Mouse (Mus musculus) CH12.LX (cell line): ENCODE results near the gene Olfr1504. TPM values are rescaled to one million over a fixed set of nuclear protein-coding genes. Genes with fewer than 3 reads are reported as not detected.

Source experiments
- DNase-seq: peaks from one replicate; pipeline ENCODE4 v3.0.0-alpha.2; 2013; ENCODE audit errors: extremely low read depth
- H3K27ac ChIP-seq: 2 replicates; pipeline ENCODE4 v1.5.1; 2012; ENCODE audit warnings: low read depth, mild to moderate bottlenecking, control low read depth, moderate library complexity; ENCODE audit not compliant: insufficient read depth
- H3K27me3 ChIP-seq: replicated peaks from 2 replicates; pipeline ENCODE3; 2012; ENCODE audit warnings: inconsistent platforms
- H3K36me3 ChIP-seq, 2 experiments: replicated peaks in 1 of 2; 2 replicates each; pipeline versions ENCODE3 to v1.6.1; 2012; ENCODE audit warnings: inconsistent platforms in 1 of 2, low read length in 1 of 2, mild to moderate bottlenecking in 1 of 2, mixed read lengths in 1 of 2, moderate library complexity in 1 of 2; ENCODE audit not compliant: control insufficient read depth in 1 of 2, insufficient read depth in 1 of 2
- H3K4me1 ChIP-seq, 2 experiments: 2 replicates each; pipeline ENCODE4 v1.6.1; 2012; ENCODE audit warnings: inconsistent platforms in 1 of 2, moderate library complexity in 1 of 2; ENCODE audit not compliant: insufficient read depth in 2 of 2, control insufficient read depth in 1 of 2
- H3K4me2 ChIP-seq: 2 replicates; pipeline ENCODE4 v1.6.1; 2012; ENCODE audit warnings: low read depth, mild to moderate bottlenecking, control low read depth; ENCODE audit not compliant: poor library complexity, insufficient read depth, severe bottlenecking
- H3K4me3 ChIP-seq, 3 experiments: fragments of 150-350 bp in 1 of 3; sonication (generic) in 1 of 3; replicated peaks in 1 of 3; 2 replicates each; pipeline versions ENCODE3 to v1.5.1; 2011 to 2012; ENCODE audit warnings: low read depth in 2 of 3, low read length in 2 of 3, mild to moderate bottlenecking in 2 of 3, moderate library complexity in 2 of 3, control low read depth in 1 of 3, improper control_type of control experiment in 1 of 3, inconsistent platforms in 1 of 3, mixed read lengths in 1 of 3; ENCODE audit not compliant: poor library complexity in 1 of 3
- H3K79me2 ChIP-seq: replicated peaks from 2 replicates; pipeline ENCODE4 v1.6.1; 2012; ENCODE audit warnings: mild to moderate bottlenecking, moderate library complexity; ENCODE audit not compliant: control insufficient read depth, poor library complexity, insufficient read depth, severe bottlenecking; ENCODE audit errors: extremely low read depth
- H3K9ac ChIP-seq: 2 replicates; pipeline ENCODE4 v1.6.1; 2012; ENCODE audit warnings: low read depth, mild to moderate bottlenecking, control low read depth, moderate library complexity; ENCODE audit not compliant: insufficient read depth
- H3K9me3 ChIP-seq: replicated peaks from 2 replicates; pipeline ENCODE3; 2012; ENCODE audit warnings: low read length, inconsistent platforms, mixed read lengths
- BHLHE40 ChIP-seq: IDR thresholded peaks from 2 replicates; pipeline ENCODE4 v1.6.1; 2011; ENCODE audit warnings: mild to moderate bottlenecking, low read depth, low read length, improper control_type of control experiment
- CHD1 ChIP-seq: IDR thresholded peaks from 2 replicates; pipeline ENCODE4 v1.6.1; 2012; ENCODE audit warnings: low read depth, low read length, improper control_type of control experiment, inconsistent platforms
- CTCF ChIP-seq, 2 experiments: IDR thresholded peaks in 1 of 2; conservative IDR thresholded peaks in 1 of 2; 2 replicates each; pipeline ENCODE4 v1.5.1; 2011 to 2012; ENCODE audit warnings: low read depth in 2 of 2, low read length in 2 of 2, improper control_type of control experiment in 1 of 2, inconsistent platforms in 1 of 2, mild to moderate bottlenecking in 1 of 2, moderate library complexity in 1 of 2
- ELF1 ChIP-seq: IDR thresholded peaks from 2 replicates; pipeline ENCODE4 v1.6.1; 2014; ENCODE audit warnings: low read depth, mild to moderate bottlenecking, inconsistent platforms, low read length, improper control_type of control experiment
- EP300 ChIP-seq: IDR thresholded peaks from 2 replicates; pipeline ENCODE4 v1.6.1; 2011; ENCODE audit warnings: low read length, improper control_type of control experiment
- HCFC1 ChIP-seq: IDR thresholded peaks from 2 replicates; pipeline ENCODE4 v1.6.1; 2012; ENCODE audit warnings: low read depth, mild to moderate bottlenecking, inconsistent platforms, low read length, improper control_type of control experiment
- IRF4 ChIP-seq: IDR thresholded peaks from 2 replicates; pipeline ENCODE4 v1.6.1; 2014; ENCODE audit warnings: low read depth, mild to moderate bottlenecking, inconsistent platforms, low read length, improper control_type of control experiment
- JUN ChIP-seq: IDR thresholded peaks from 2 replicates; pipeline ENCODE4 v1.6.1; 2011; ENCODE audit warnings: low read depth, mild to moderate bottlenecking, low read length, improper control_type of control experiment, moderate library complexity; ENCODE audit not compliant: insufficient read depth
- KAT2A ChIP-seq: IDR thresholded peaks from 2 replicates; pipeline ENCODE4 v1.6.1; 2012; ENCODE audit warnings: low read length, improper control_type of control experiment, inconsistent platforms; ENCODE audit not compliant: insufficient replicate concordance
- MAFK ChIP-seq: IDR thresholded peaks from 2 replicates; pipeline ENCODE4 v1.6.1; 2011; ENCODE audit warnings: low read length, improper control_type of control experiment; ENCODE audit not compliant: insufficient replicate concordance
- MAX ChIP-seq: IDR thresholded peaks from 2 replicates; pipeline ENCODE4 v1.6.1; 2011; ENCODE audit warnings: low read length, improper control_type of control experiment
- MAZ ChIP-seq: IDR thresholded peaks from 2 replicates; pipeline ENCODE4 v1.6.1; 2012; ENCODE audit warnings: low read depth, mild to moderate bottlenecking, inconsistent platforms, low read length, improper control_type of control experiment, moderate library complexity
- MEF2A ChIP-seq: IDR thresholded peaks from 2 replicates; pipeline ENCODE4 v1.6.1; 2014; ENCODE audit warnings: low read depth, mild to moderate bottlenecking, inconsistent platforms, low read length, improper control_type of control experiment, borderline replicate concordance
- MXI1 ChIP-seq: IDR thresholded peaks from 2 replicates; pipeline ENCODE4 v1.6.1; 2011; ENCODE audit warnings: mild to moderate bottlenecking, low read depth, low read length, improper control_type of control experiment
- MYC ChIP-seq: IDR thresholded peaks from 2 replicates; pipeline ENCODE4 v1.6.1; 2011; ENCODE audit warnings: low read depth, mild to moderate bottlenecking, improper control_type of control experiment, low read length
- NELFE ChIP-seq: IDR thresholded peaks from 2 replicates; pipeline ENCODE4 v1.6.1; 2011; ENCODE audit warnings: low read depth, low read length, improper control_type of control experiment
- PAX5 ChIP-seq: IDR thresholded peaks from 2 replicates; pipeline ENCODE4 v1.6.1; 2012; ENCODE audit warnings: low read length, inconsistent platforms, mixed read lengths
- POLR2AphosphoS2 ChIP-seq: IDR thresholded peaks from 2 replicates; pipeline ENCODE4 v1.6.1; 2011; ENCODE audit warnings: low read depth, low read length, improper control_type of control experiment
- RAD21 ChIP-seq: IDR thresholded peaks from 2 replicates; pipeline ENCODE4 v1.6.1; 2011; ENCODE audit warnings: low read depth, mild to moderate bottlenecking, low read length, improper control_type of control experiment, moderate library complexity
- RCOR1 ChIP-seq: conservative IDR thresholded peaks from 2 replicates; pipeline ENCODE4 v1.6.1; 2012; ENCODE audit warnings: low read depth, mild to moderate bottlenecking, inconsistent platforms, low read length, improper control_type of control experiment
- SMC3 ChIP-seq: IDR thresholded peaks from 2 replicates; pipeline ENCODE4 v1.6.1; 2011; ENCODE audit warnings: low read depth, low read length, improper control_type of control experiment
- TCF12 ChIP-seq: IDR thresholded peaks from 2 replicates; pipeline ENCODE4 v1.6.1; 2014; ENCODE audit warnings: low read depth, mild to moderate bottlenecking, inconsistent platforms, low read length, improper control_type of control experiment
- USF1 ChIP-seq: IDR thresholded peaks from 2 replicates; pipeline ENCODE4 v1.6.1; 2014; ENCODE audit warnings: low read depth, mild to moderate bottlenecking, inconsistent platforms, low read length, improper control_type of control experiment
- USF2 ChIP-seq: conservative IDR thresholded peaks from 2 replicates; pipeline ENCODE4 v1.6.1; 2011; ENCODE audit warnings: low read depth, low read length, improper control_type of control experiment
- ZMIZ1 ChIP-seq: IDR thresholded peaks from 2 replicates; pipeline ENCODE4 v1.6.1; 2012; ENCODE audit warnings: low read depth, mild to moderate bottlenecking, inconsistent platforms, low read length, improper control_type of control experiment
- dilution Hi-C: fragments of 300-500 bp; cut with MboI; formaldehyde crosslinking; loops from 2 replicates; pipeline ENCODE4 v1.14.3; 2020; ENCODE audit warnings: low sequenced_read_pairs; ENCODE audit not compliant: extremely low pct_unique_long_range_greater_than_20kb, extremely low pct_ligation_motif_present
- in situ Hi-C: fragments of 300-500 bp; cut with MboI; formaldehyde crosslinking; loops from 3 replicates; pipeline ENCODE4 v1.14.3; 2019; ENCODE audit warnings: low sequenced_read_pairs, low pct_ligation_motif_present, low pct_unique_long_range_greater_than_20kb, mixed read lengths
- polyA plus RNA-seq: library from polyadenylated mRNA; unstranded; fragments of >175 nt; gene quantifications from 2 replicates; pipeline ENCODE4 v1.2.1, GENCODE M21; 2012; ENCODE audit warnings: low read depth; ENCODE audit not compliant: insufficient read length
- total RNA-seq, 2 experiments: library from RNA; depleted of rRNA; stranded (reverse); fragments of 300-350 nt in 1 of 2; fragments of >200 nt in 1 of 2; gene quantifications; 2 replicates each; pipeline ENCODE4 v1.2.3; 2012 to 2014

Olfr1504 gene
- not detected in 2 replicates for total RNA-seq (2012; rRNA removed)
- total RNA-seq (2014; rRNA removed): not detected in 2 replicates
- polyA plus RNA-seq: not detected in 2 replicates

GRCm38 (mm10) chr19:13897828-13898227, at the start of gene Olfr1504:
Olfr1504 (minus strand) TSS chr19:13897928.
- Histone ChIP-seq H3K36me3 (no peaks in the 10 kb centered on the region), H3K4me3 (no peak within 1 kb of the TSS), H3K27ac (no peak within 1 kb of the TSS), H3K9me3 (no peaks in the 10 kb centered on the region), H3K4me2 (no peak within 1 kb of the TSS), H3K4me1 (no peaks in the 10 kb centered on the region)
- DNase-seq: no peak
- in situ Hi-C loops: no loop called here
- TF ChIP-seq MAFK (no peak), MAX (no peak), MXI1 (no peak), BHLHE40 (no peak), POLR2AphosphoS2 (no peak), RCOR1 (no peak), EP300 (no peak), MEF2A (no peak), RAD21 (no peak), PAX5 (no peak), JUN (no peak), USF2 (no peak), SMC3 (no peak), TCF12 (no peak), NELFE (no peak), CHD1 (no peak), MAZ (no peak), KAT2A (no peak), USF1 (no peak)
- TF ChIP-seq, all 38 proteins: peak for 0
- H3K79me2 ChIP-seq: no peaks in the 10 kb centered on the region
- dilution Hi-C loops: no loop called here
- no peak within 1 kb of the TSS for H3K9ac ChIP-seq
- no peaks in the 10 kb centered on the region for H3K27me3 ChIP-seq

GRCm38 (mm10) chr19:13913230-13913629, 15.5 kb upstream of the Olfr1504 start, which contains the start of gene Olfr1505:
Olfr1505 (plus strand) TSS chr19:13913530.
- Histone ChIP-seq H3K79me2 (no peaks in the 10 kb centered on the region), H3K36me3 (no peaks in the 10 kb centered on the region), H3K4me3 (no peak within 1 kb of the TSS), H3K27me3 (no peaks in the 10 kb centered on the region), H3K27ac (no peak within 1 kb of the TSS), H3K9me3 (no peaks in the 10 kb centered on the region), H3K9ac (no peak within 1 kb of the TSS), H3K4me1 (no peaks in the 10 kb centered on the region), H3K4me2 (no peak within 1 kb of the TSS)
- no peak for DNase-seq
- dilution Hi-C loops: no loop called here
- in situ Hi-C loops: no loop called here
- no peak for TF ChIP-seq ZMIZ1
- no peak for TF ChIP-seq USF1
- no peak for TF ChIP-seq MYC
- TF ChIP-seq IRF4: no peak
- no peak for TF ChIP-seq TCF12
- TF ChIP-seq NELFE: no peak
- no peak for TF ChIP-seq MAX
- no peak for TF ChIP-seq PAX5
- no peak for TF ChIP-seq BHLHE40
- no peak for TF ChIP-seq ELF1
- TF ChIP-seq CTCF (conservative IDR thresholded peaks at IDR 0.05 in 1 of 2, IDR thresholded peaks at IDR 0.05 in 1 of 2; ENCODE audit: low read depth in 2 of 2, low read length in 2 of 2): no peak
- no peak for TF ChIP-seq HCFC1
- TF ChIP-seq EP300: no peak
- no peak for TF ChIP-seq RAD21
- TF ChIP-seq, all 38 proteins: peak for 0
